Mouse (Mus musculus) heart, postnatal 36 days (tissue): ENCODE results near the gene Dscaml1. TPM values are rescaled to one million over a fixed set of nuclear protein-coding genes. Genes with fewer than 3 reads are reported as not detected.

ENCODE experiments used
- DNase-seq, 2 experiments: peaks; one replicate each; pipeline ENCODE4 v3.0.0; 2021 to 2022
- intact Hi-C: fragments of 180-260 bp; cut with DNase I; formaldehyde crosslinking; loops from one replicate; pipeline ENCODE4 v1.15.1; 2025
- total RNA-seq, 2 experiments: library from RNA; stranded (reverse); gene quantifications; 2 replicates each; pipeline ENCODE4 v1.2.3; 2021

Gene Dscaml1
- total RNA-seq, 2 experiments from 2014 or later, result not detected

DNA sequence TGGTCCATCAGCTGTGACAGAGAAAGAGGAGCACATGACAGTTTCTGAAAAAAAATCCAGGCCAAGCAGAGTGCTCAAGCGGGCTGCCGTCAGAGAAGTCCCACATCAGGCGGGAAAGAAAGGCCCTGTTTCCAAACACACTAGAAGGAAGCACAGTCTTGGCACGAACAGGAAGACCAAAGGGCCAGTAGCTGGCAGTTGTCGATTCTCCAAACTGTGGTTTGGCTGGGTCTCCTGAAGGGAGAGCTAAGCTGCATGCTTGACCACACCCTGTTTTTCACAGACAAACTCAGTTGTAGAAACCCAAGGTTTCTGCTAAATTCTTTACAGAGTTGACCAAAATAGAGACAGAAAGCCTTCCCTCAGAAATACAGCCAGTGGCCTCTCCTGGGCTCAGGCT lies 369.3 kb downstream of the Dscaml1 start:
- intact Hi-C loops, result no loop called here
- peak; percentile 7 to 13 for DNase-seq

DNA sequence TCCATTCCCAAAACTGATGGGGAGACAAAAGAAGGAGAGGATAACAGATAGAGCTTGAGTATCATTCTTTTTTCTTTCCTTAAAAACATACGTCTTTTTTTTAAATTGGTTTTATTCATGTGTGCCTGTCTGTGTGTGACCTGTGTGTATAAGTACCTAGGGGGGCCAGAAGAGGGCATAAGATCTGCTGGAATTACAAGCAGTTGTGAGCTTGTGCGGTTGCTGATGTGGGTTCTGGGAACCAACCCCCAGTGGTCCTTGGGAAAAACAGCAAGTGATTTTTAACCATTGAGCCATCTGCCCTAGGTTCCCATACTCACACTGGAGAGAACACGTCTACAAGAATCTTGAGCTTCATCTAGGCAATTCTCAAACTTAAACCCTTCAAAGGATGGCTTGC lies 370.8 kb downstream of the Dscaml1 start:
- DNase-seq, result no peak
- intact Hi-C loops, result no loop called here

DNA sequence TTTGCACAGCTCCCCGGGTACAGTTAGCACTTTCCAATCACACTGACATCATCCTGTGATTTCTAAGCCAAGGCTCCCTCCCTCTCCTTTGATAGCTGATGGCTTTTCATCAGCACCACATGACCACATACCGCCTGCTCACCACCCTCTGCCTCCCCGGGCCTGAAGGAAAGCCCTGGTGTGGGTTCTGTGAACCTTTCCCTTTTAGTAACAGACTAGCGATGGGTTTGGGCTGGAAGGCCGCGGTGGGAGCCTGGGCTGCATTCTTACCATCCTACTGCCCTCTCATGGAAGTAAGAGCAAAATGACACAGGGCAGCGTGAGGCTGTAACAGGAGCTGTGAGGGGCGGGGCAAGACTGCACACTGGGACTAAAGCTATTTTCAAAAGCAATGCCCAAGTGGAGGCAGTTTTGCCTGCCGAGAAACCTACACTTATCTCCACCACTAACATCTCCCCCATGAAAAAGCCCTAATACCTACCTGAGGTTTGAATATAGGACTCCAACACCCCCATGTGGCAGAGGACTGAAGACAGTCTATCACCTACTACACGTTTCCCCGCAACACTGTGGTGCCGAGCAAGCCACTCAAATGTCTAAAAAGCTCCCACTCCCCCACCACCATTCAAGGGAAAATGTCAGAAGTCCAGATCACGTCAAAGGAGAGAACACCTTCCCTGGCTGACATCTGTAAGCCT lies 372.2 kb downstream of the Dscaml1 start:
- intact Hi-C loops, result no loop called here
- DNase-seq, result no peak

DNA sequence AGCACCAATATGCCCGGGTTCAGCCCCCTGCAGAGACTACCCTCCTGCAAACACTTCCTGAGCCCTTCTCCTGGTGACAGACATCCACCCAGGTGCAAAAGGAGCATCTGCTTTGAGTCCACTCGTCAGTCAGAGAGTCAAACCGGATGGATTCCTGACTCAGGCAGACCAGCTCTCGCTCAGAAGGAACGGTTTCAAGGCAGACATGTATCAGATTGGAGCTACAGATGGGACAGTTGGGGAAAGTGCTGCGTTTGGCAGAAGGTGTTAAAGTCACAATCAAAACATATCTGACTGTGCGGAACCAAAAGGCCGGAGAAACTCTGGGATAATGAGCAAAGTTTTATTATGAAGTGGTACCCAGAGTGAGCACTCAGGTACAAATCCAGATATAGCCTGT lies 373.0 kb downstream of the Dscaml1 start:
- intact Hi-C loops, result no loop called here
- DNase-seq, result no peak

Other genes with a start within 250 kb of the Dscaml1 start
- gene BC049352, start 244.6 kb upstream of the Dscaml1 start, total RNA-seq, result not detected
- gene Tmprss4, start 222.5 kb upstream of the Dscaml1 start, total RNA-seq, result not detected
- gene Il10ra, start 157.5 kb upstream of the Dscaml1 start, total RNA-seq, result 1 to 10 TPM; 1.7 to 2.4 TPM
- gene Tmprss13, start 107.5 kb upstream of the Dscaml1 start, total RNA-seq, result 1 to 10 TPM; 2.4 to 3.6 TPM
- gene Fxyd6, start 56.4 kb upstream of the Dscaml1 start, total RNA-seq, result 10 to 100 TPM; 15.9 to 16.6 TPM
- 1 to 10 TPM; 2.2 to 3.6 TPM for gene Fxyd2, start 27.0 kb upstream of the Dscaml1 start, total RNA-seq